Mouse (Mus musculus): ENCODE results near the gene Cacnb3.

The Cacnb3 gene

DNA sequence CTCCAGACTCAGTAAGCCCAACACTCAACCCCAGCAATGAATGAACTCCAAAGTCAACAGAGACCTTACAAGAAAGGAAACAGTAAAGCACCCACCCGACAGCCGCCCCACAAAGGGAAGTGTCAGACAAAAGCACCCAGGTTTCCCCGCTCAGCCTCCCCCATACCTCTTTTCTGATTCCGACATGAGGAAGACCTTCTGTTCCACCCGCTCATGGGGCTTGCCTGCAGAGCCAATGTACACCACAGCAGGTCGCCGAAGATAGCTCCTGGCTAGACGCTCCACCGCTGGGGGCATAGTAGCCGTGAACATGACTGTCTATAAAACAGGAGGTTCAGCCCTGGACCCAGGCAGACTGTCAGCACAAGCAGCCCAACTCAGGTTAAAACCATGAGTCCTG is 16.7 kb downstream of the Cacnb3 start:
- TF ChIP-seq POU5F1 (IDR thresholded peaks at IDR 0.05; ENCODE audit: borderline replicate concordance, low read length) (no peak), CTCF (conservative IDR thresholded peaks at IDR 0.05; ENCODE audit: low read length) (no peak), NANOG (IDR thresholded peaks at IDR 0.05; ENCODE audit: borderline replicate concordance, low read length) (no peak)
- Histone ChIP-seq H3K4me1 (replicated peaks; ENCODE audit: low read depth, low read length) (peaks cover 74% of the 10 kb centered on the region), H3K36me3 (ENCODE audit: insufficient read depth, low read length) (peaks cover 99% of the 10 kb centered on the region), H3K4me3 (replicated peaks; ENCODE audit: low read length) (no peak overlapping the region), H3K9me3 (ENCODE audit: low read length) (no peaks in the 10 kb centered on the region), H3K27me3 (ENCODE audit: insufficient read depth, low read length) (no peaks in the 10 kb centered on the region)

DNA sequence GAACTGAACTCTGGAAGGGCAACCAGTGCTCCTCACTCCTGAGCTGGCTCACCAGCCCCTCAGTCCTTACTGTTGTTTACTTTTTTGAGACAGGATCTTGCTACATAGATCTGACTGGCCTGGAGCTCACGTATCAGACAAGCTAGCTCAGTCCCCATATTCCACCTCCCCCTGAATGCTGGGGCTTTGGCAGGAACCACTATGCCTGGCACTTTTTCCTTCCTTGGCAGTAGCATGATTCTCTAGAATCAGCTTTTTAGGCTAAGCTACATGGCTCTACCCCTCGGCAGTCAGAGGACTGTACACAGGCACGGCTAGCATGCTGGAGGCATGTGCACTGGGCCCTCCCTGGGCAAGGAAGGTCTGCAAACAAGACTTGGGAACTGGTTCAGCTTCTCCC is 17.4 kb downstream of the Cacnb3 start:
- peaks cover 99% of the 10 kb centered on the region for H3K36me3 ChIP-seq (ENCODE audit: insufficient read depth, low read length)
- no peak overlapping the region for H3K4me3 ChIP-seq (replicated peaks; ENCODE audit: low read length)
- H3K27me3 ChIP-seq (ENCODE audit: insufficient read depth, low read length), result no peaks in the 10 kb centered on the region
- H3K9me3 ChIP-seq (ENCODE audit: low read length), result no peaks in the 10 kb centered on the region
- no peak for TF ChIP-seq NANOG (IDR thresholded peaks at IDR 0.05; ENCODE audit: borderline replicate concordance, low read length)
- no peak for TF ChIP-seq POU5F1 (IDR thresholded peaks at IDR 0.05; ENCODE audit: borderline replicate concordance, low read length)
- no peak for TF ChIP-seq CTCF (conservative IDR thresholded peaks at IDR 0.05; ENCODE audit: low read length)
- peaks cover 72% of the 10 kb centered on the region for H3K4me1 ChIP-seq (replicated peaks; ENCODE audit: low read depth, low read length)

DNA sequence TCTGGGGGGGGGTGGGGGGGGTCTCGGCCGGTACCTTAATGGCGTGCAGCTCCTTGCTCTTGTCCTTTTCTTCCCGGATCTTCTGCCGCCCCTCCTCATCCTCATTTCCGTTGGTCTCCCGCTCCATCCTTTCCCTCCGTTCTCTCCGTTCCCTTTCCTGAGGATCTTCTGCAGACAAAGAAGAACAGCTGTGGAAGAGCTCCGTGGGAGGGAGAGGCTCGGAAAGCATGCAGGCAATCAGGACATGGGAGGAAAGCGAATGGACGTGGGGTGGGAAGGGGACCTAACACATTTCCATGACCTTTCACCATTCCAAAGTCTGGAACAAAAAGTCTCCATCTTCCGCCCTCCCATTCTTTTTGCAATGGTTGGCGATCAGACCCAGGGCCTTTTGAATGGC is 20.8 kb downstream of the Cacnb3 start:
- peaks cover 100% of the 10 kb centered on the region for H3K36me3 ChIP-seq (ENCODE audit: insufficient read depth, low read length)
- H3K4me1 ChIP-seq (replicated peaks; ENCODE audit: low read depth, low read length), result peaks cover 45% of the 10 kb centered on the region
- no peaks in the 10 kb centered on the region for H3K27me3 ChIP-seq (ENCODE audit: insufficient read depth, low read length)
- H3K9me3 ChIP-seq (ENCODE audit: low read length), result no peaks in the 10 kb centered on the region
- no peak overlapping the region for H3K4me3 ChIP-seq (replicated peaks; ENCODE audit: low read length)
- TF ChIP-seq NANOG (IDR thresholded peaks at IDR 0.05; ENCODE audit: borderline replicate concordance, low read length) (no peak), CTCF (conservative IDR thresholded peaks at IDR 0.05; ENCODE audit: low read length) (no peak), POU5F1 (IDR thresholded peaks at IDR 0.05; ENCODE audit: borderline replicate concordance, low read length) (no peak)

DNA sequence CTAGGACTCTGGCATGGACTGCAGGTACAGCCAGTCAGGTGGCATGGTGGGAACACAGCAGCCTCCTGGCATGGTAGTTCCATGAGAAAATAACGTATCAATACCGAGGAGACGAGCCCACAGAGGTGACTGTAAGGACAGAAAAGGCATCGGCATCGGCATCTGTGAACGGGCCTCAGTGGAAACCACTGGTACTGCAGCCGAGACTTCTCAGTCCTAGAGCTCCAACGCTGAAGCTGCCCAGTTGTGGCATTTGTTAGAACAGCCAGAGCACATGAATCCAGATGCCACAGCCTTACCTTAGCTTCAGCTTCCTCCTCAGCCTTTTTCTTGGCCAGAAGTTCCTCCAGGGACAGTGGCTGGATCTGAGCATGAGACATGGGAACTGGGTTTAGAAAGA is 21.5 kb downstream of the Cacnb3 start:
- H3K4me3 ChIP-seq (replicated peaks; ENCODE audit: low read length), result no peak overlapping the region
- peaks cover 45% of the 10 kb centered on the region for H3K4me1 ChIP-seq (replicated peaks; ENCODE audit: low read depth, low read length)
- peaks cover 100% of the 10 kb centered on the region for H3K36me3 ChIP-seq (ENCODE audit: insufficient read depth, low read length)
- H3K9me3 ChIP-seq (ENCODE audit: low read length), result no peaks in the 10 kb centered on the region
- no peaks in the 10 kb centered on the region for H3K27me3 ChIP-seq (ENCODE audit: insufficient read depth, low read length)
- TF ChIP-seq POU5F1 (IDR thresholded peaks at IDR 0.05; ENCODE audit: borderline replicate concordance, low read length), result no peak
- no peak for TF ChIP-seq NANOG (IDR thresholded peaks at IDR 0.05; ENCODE audit: borderline replicate concordance, low read length)
- no peak for TF ChIP-seq CTCF (conservative IDR thresholded peaks at IDR 0.05; ENCODE audit: low read length)

DNA sequence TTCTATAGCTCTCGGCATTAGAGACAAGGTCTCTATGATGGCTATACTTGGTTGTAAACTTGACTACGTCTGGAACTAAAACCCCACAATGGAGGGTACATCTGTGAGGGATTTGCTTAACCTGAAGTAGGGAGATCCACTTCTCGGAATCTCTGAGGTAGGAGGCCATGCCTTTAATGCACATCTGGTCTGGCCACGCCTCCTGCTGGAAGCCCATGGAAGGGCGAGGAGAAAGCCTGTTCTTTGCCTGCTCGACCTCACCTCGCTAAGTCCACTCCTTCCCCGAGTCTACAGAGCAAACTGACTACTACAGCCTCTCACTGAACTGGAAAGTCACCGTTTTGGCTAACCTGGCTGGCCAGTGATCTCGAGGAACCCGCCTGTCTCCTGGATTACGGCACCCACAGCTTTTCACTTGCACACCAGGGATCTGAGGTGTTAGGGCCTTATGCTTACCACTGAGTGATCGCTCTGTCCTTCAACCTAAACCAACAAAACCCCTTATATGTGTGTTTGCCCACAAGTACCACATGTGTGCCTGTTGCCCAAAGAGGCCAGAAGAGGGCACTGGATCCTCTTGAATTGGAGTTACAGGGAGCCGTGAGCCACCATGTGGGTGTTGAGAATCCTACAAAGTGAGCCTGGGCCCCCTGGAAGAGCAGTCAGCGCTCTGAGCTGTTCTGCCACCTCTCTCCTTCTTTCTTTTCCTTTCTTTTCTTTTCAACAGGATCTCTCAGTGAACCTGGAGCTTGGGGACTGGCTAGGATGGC is 26.5 kb downstream of the Cacnb3 start:
- TF ChIP-seq NANOG (IDR thresholded peaks at IDR 0.05; ENCODE audit: borderline replicate concordance, low read length) (no peak), CTCF (conservative IDR thresholded peaks at IDR 0.05; ENCODE audit: low read length) (peak; percentile 18), POU5F1 (IDR thresholded peaks at IDR 0.05; ENCODE audit: borderline replicate concordance, low read length) (no peak)
- H3K9me3 ChIP-seq (ENCODE audit: low read length), result no peaks in the 10 kb centered on the region
- no peak overlapping the region for H3K4me3 ChIP-seq (replicated peaks; ENCODE audit: low read length)

DNA sequence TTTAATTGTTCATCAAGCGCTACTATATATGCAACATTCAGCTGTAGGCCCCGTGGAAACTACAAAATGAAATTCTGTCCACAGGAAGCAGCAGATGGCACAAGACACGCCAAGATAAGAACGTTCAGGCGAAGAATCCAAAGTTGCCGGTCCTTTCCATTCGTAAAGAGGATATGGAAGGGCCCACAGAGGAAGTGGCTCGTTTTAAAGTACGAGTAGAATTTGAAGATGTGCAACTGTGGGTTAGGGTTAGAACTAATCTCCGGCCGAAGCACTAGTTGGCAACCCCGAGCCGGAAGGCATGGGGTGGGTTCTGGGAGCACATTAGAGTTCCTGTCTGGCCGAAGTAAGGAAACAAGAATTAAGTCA is 31.5 kb downstream of the Cacnb3 start:
- Histone ChIP-seq H3K9me3 (ENCODE audit: low read length) (no peaks in the 10 kb centered on the region), H3K36me3 (ENCODE audit: insufficient read depth, low read length) (peaks cover 40% of the 10 kb centered on the region), H3K4me3 (replicated peaks; ENCODE audit: low read length) (peak overlapping the region; percentile 97), H3K4me1 (replicated peaks; ENCODE audit: low read depth, low read length) (peaks cover 36% of the 10 kb centered on the region), H3K27me3 (ENCODE audit: insufficient read depth, low read length) (no peaks in the 10 kb centered on the region)
- TF ChIP-seq CTCF (conservative IDR thresholded peaks at IDR 0.05; ENCODE audit: low read length) (no peak), POU5F1 (IDR thresholded peaks at IDR 0.05; ENCODE audit: borderline replicate concordance, low read length) (no peak), NANOG (IDR thresholded peaks at IDR 0.05; ENCODE audit: borderline replicate concordance, low read length) (no peak)

More for the DNA sequence above, 26.5 kb downstream of the Cacnb3 start:
- Histone ChIP-seq H3K36me3 (ENCODE audit: insufficient read depth, low read length) (peaks cover 90% of the 10 kb centered on the region), H3K27me3 (ENCODE audit: insufficient read depth, low read length) (no peaks in the 10 kb centered on the region), H3K4me1 (replicated peaks; ENCODE audit: low read depth, low read length) (peaks cover 53% of the 10 kb centered on the region)

DNA sequence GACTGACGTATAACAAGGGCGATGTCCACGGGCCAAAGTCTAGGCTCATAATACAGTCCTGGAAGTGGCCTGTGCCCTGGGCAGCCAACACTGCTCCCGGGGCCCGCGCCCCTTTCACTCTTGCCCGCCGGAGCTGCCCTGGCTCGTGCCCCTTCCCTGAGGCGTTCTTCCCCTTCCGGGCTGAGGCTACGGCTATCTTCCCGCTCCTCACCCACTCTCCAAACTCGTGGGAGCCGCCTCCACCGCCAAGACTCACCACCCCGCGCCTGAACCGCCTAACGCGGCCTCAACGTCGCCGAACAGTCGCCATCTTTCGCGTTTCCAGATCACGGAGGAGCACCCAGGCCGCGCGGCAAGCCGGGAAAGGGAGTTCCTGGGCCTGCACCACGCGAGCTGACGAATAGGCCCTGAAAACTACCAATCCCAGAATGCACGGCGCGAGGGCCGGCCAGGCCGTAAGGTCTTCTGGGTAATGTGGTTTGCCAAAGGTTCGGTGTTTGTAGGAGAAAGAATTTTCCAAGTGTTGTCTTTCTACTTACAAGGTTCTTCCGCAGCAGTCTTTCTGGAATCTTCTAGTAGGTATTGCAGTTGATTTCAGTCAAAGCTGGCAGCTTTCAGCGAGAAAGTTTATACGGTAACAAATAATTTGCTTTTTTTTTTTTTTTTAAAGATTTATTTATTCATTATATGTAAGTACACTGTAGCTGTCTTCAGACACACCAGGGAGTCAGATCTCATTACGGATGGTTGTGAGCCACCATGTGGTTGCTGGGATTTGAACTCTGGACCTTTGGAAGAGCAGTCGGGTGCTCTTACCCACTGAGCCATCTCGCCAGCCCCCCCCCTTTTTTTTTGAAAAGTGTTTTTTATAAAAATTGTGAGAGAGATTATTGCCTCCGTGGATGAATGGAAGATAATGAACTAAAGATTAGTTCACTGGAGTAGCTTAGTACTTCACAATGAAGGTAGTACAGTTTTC is 32.2 kb downstream of the Cacnb3 start, which contains the start of gene Ddx23:
Gene Ddx23, minus strand, starts transcription at position 328 of the 979 bp plus-strand sequence.
- H3K27me3 ChIP-seq (ENCODE audit: insufficient read depth, low read length), result no peaks in the 10 kb centered on the region
- H3K4me3 ChIP-seq (replicated peaks; ENCODE audit: low read length), result peak within 1 kb of the TSS; percentile 97
- H3K4me1 ChIP-seq (replicated peaks; ENCODE audit: low read depth, low read length), result peaks cover 30% of the 10 kb centered on the region
- TF ChIP-seq NANOG (IDR thresholded peaks at IDR 0.05; ENCODE audit: borderline replicate concordance, low read length) (no peak), CTCF (conservative IDR thresholded peaks at IDR 0.05; ENCODE audit: low read length) (no peak)
- H3K36me3 ChIP-seq (ENCODE audit: insufficient read depth, low read length), result peaks cover 33% of the 10 kb centered on the region
- H3K9me3 ChIP-seq (ENCODE audit: low read length), result no peaks in the 10 kb centered on the region

Measured in E14TG2a.4 (cell line).